Mouse (Mus musculus): ENCODE measurements around the gene Cdyl2.

DNA sequence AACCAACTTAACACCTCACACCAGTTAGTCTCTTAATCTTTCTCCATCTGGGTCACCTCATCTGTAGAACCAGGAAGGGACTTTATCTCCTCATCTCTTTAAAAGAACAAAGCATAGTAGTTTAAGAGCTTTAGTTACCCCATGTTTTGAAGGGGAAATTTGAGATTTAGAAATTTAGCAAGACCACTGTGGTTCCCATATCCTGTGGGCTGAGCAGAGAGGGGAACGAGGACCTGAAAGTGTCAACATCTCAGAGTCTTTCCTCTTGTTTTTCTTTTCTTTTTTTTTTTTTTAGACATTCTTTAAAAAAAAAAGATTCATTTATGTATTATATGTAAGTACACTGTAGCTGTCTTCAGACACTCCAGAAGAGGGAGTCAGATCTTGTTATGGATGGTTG is 189.4 kb downstream of the Cdyl2 start:
- TF ChIP-seq CTCF (IDR thresholded peaks at IDR 0.05; ENCODE audit: borderline replicate concordance, insufficient read depth, low read length) (no peak), POLR2A (IDR thresholded peaks at IDR 0.05; ENCODE audit: low read depth, low read length) (no peak)

All from embryonic fibroblast, embryonic 13.5 days (primary cell).